Mouse (Mus musculus): ENCODE measurements around the gene Prc1.
A peak's percentile ranks its signal among the peaks of the same experiment; 100 is the strongest.

The Prc1 gene

DNA sequence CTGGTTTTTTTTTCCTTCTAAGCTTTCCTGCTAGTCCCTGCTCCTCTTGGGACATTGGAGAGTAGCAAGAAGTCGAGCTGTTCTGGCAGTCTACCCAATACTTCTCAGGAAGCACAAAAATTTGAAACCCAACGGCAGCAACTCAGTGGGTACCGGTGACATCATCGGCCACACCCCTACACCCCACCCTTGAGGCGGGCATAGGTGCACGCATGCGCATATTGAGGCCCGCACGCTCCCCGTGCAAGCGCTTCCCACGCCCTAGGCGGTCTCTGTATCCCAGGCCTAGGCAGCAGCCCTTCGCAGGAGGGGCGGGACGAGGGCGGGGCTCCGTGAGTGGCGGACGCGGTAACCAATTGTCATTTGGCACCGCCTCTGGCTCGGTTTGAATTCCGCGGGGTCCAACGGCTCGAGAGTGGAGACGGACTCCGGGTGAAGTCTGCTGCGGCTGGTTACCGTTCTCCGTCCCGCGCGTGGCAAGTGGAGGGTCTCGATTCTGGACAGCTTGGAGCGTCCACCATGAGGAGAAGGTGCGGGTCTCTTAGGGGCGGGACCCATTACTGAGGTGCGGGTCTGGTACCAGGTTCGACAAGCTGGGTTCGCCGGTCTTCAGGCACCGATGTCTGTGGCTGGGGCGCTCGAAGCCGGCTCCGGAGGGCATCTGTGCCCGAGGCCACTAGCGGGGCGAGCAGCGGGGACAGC lies at the start of gene Prc1:
Gene Prc1 (plus strand): TSS at position 389 of the 702 bp plus-strand sequence.
- DNase-seq (ENCODE audit: low spot score), result peak; percentile 98

DNA sequence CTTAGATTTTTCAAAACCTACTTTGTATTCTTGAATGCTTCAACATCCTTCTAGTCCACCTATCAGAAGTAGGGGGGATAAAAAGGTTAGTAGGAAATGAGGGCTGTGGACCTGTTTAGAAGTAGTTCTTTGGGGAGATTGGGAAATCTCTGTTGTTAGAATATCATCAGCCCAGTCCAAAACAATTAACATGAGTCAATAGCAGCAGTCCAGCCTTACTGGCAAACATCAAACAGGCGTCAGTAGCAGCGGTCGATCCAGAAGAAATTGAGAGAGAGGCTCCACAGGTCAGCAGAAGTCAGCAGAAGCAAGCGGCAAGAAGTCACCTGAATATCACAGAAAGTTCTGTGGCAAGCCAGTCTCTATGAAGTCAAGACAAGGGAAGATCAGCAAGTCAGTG lies 49.4 kb upstream of the Prc1 start:
- DNase-seq (ENCODE audit: low spot score), result no peak

- peak; percentile 98 for DNase-seq (ENCODE audit: low spot score)
Observed at GRCm38 (mm10) chr7:80246148-80246721, 48.0 kb upstream of the Prc1 start, which contains the start of gene Ttll13. Gene Ttll13, plus strand, starts transcription at chr7:80246376.

DNA sequence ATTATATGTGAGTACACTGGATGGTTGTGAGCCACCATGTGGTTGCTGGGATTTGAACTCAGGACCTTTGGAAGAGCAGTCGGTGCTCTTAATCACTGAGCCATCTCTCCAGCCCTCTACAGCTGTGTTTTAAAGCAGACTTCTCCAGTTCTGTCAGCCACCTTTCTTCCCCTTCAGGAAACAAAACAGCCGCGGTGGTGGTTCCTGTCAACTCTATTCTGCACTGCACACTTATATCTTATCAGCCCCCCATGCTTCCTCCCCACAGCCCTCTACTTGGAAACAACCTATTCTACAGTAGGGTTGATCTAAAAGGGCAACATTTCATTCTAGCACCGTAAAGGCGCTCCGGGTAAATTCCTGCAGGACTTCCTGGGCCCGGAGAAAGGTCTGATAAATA lies 47.4 kb upstream of the Prc1 start:
- no peak for DNase-seq (ENCODE audit: low spot score)

DNA sequence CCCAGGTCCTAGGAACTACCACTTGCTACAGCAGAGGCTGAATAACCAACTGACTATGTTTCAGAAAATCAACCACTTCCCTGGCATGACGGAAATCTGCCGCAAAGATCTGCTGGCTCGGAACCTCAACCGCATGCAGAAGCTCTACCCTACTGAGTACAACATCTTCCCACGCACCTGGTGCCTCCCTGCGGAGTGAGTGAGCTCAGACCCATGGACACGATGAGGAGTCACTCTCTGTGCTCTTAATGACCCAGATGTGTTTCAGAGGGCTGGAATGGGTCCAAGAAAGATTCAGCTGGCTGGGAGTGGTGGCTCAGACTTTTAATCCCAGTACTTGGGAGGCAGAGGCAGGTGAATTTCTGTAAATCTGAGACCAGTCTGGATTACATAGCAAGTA lies 41.8 kb upstream of the Prc1 start:
- DNase-seq (ENCODE audit: low spot score), result no peak

DNA sequence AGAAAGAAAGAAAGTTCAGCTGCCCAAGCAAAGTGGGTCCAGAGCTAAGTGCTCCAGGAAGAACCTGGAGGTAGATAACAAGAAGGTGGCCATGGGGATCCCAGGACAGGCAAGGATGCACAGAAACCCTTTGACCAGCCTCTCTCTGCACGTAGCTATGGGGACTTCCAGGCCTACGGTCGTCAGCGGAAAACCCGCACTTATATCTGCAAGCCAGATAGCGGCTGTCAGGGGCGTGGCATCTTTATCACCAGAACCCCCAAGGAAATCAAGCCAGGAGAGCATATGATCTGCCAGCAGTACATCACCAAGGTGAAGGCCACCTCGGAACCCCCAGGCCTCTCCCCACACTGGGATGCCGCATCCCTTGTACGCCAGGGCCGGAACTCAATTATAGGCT lies 41.4 kb upstream of the Prc1 start:
- DNase-seq (ENCODE audit: low spot score), result no peak

DNA sequence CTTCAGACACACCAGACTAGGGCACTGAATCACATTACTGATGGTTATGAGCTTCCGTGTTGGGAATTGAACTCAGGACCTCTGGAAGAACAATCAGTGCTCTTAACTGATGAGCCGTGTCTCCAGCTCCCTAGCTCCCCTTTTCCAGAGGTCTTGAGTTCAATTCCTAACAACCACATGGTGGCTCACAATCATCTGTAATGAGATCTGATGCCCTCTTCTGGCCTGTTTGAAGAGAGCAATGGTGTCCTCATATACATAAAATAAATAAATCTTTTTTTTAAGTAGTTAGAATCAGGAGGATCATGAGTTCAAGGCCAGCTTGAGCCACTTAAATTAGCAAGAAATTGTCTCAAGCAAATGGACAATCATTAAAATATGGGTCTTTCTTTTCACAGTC lies 38.3 kb upstream of the Prc1 start:
- no peak for DNase-seq (ENCODE audit: low spot score)

DNA sequence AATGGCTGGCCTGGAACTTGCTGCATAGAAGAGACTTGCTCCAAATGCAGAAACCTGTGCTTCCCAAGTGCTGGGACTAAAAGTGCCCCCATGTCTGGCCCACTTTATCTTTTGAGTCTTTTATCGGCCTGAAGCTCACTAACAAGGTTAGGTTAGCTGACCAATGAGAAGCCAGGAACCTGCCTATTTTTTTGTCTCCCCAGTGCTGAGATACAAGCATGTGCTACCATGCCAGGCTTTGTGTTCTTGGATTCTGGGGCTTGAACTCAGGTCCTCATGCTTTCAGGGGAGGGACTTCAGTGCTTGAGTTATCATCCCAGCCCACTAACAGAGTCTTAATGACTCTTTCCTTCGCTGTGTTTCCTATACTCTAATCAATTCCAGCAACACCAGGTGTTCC lies 36.5 kb upstream of the Prc1 start:
- DNase-seq (ENCODE audit: low spot score), result no peak

DNA sequence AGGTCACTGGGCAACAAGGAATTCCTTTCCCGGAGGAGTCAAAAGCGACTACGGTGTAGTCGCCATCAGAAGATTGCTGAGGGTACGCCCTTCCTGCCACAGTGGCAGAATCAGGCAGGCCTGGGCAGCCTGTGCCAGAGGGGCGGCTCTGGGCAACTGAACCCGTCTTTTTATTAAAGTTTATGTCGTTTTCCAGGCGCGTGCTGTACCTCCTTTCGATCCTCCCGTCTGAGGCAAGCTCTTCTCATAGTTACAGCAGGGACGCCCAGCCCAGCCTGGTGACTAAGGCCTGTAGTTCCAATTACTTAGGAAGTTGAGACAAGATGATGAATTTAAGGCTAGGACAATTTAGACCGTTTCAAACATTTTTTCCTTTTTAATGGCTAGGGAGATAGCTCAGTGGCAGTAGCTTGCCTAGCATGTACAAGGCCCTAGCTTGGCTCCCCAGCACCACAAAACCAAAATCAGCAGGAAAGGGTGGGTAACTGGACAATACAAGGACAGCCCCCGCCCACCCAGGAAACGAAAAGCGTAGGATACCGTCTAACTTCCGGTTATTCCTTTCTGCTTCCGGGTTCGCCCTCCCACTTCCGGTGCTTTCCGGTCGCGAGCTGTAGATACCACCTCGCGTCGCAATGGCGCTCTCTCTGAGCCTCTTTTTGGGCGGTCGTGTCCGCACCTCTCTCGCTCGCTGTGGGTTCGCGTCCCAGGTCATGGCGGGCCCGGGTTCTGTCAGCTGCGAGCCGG lies 33.5 kb upstream of the Prc1 start, which contains the start of gene Ngrn:
Gene Ngrn (plus strand): TSS at position 591 of the 747 bp plus-strand sequence.
- peak; percentile 86 for DNase-seq (ENCODE audit: low spot score)

GRCm38 (mm10) chr7:80261372-80261990 lies 32.8 kb upstream of the Prc1 start:
- no peak for DNase-seq (ENCODE audit: low spot score)

DNA sequence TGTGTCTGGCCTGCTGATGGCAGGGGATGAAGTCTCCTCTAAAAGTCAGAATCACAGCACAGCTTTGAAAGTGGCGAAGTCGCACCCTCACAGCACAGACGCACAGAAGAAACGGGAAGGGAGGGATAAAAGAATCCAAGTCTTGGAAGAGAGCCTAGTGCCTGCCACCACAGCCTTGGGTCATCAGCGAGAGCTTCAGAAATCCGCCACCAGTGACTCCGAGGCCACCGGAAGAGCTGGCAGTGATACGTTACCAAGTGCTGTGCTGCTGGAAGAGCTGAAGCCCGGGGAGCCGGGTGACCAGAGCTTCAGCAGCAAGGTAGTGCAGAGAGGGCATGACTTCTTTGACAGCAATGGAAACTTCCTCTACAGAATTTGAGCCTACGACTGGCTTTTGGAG lies 29.6 kb upstream of the Prc1 start:
- DNase-seq (ENCODE audit: low spot score), result no peak

- no peak for DNase-seq (ENCODE audit: low spot score)
Observed at GRCm38 (mm10) chr7:80267764-80268163, 26.5 kb upstream of the Prc1 start.

- peak; percentile 98 for DNase-seq (ENCODE audit: low spot score)
Observed at GRCm38 (mm10) chr7:80268897-80269750, 25.1 kb upstream of the Prc1 start, which contains the start of gene Vps33b. Gene Vps33b, plus strand, starts transcription at chr7:80269649.

DNA sequence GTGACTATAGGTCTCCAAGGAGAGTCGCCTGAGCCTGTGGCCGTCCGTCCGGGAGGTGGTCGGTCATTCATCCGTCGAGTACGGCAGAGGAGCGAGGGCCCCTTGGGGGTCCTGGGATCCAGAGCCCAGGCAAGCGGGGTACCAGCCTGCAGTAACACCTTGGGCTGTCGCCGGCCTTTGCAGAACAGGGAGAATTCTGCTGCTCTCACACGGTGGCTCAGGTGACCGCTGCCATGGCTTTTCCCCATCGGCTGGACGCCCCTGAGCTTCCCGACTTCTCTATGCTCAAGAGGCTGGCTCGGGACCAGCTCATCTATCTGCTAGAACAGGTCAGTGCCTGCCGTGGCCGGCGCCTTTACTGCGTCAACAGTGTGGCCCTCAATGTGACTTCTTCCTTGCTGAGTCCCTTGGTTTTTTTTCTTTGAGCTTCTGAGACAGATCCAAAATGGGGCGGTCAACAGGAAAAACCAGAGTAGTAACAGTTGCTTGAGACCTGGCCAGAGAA lies 24.4 kb upstream of the Prc1 start:
- peak; percentile 67 for DNase-seq (ENCODE audit: low spot score)

DNA sequence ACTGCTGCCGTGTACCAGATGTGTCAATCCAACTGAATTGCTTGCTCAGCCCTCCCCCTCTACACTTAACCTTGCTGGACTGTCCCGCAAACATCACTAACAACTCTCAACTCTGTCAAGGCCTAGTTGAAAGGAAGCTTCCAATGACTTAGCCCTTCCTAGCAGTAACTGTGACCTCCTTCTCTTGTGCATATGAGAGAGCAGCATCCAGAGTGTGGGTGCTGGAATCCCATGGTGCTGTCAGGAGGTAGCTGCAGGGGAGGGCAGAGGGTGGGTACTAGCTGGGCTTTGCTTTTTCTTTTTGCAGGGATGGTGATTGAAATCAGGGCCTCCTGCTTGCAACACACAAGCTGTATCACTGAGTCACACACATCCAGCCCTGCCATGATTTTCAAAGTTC lies 20.8 kb upstream of the Prc1 start:
- DNase-seq (ENCODE audit: low spot score), result no peak

GRCm38 (mm10) chr7:80276374-80276773 lies 17.9 kb upstream of the Prc1 start:
- no peak for DNase-seq (ENCODE audit: low spot score)

DNA sequence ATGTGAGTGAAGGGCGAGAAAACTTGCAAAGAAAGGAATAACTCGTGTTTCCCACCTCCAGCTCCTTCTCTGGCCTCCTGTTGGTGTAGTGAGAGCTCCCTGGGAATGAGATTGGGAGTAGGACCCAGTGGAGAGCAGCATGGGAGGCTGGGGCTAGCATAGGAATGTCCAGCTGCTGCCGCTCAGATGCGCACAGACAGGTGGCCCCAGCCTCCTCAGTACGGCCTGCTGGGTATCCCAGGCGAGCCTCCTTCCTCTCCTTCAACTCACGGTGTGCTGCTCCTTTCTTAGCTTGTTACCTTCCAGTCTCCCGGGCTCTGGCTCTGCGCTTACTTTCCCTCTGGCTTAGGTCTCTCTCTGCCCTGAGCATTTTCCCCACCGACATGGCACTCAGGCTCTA lies 14.2 kb upstream of the Prc1 start:
- no peak for DNase-seq (ENCODE audit: low spot score)

DNA sequence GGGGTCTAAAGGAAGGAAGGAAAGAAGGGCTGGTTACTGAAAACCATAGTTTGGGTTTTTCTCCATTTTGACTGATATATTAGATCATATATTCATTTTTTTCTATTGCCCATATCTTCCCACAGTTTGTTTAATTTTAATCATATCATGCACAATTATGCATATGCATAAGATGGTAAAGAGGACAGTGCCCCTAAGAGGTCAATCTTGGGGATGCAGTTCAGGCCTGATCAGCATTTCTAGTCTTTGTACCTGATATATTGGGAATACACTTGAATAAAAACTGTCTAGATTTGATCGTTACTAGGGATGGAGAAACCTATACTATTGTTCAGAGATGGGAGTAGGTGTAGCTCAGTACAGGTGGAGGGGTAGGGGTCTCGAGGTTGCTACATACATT lies 13.3 kb upstream of the Prc1 start:
- no peak for DNase-seq (ENCODE audit: low spot score)

DNA sequence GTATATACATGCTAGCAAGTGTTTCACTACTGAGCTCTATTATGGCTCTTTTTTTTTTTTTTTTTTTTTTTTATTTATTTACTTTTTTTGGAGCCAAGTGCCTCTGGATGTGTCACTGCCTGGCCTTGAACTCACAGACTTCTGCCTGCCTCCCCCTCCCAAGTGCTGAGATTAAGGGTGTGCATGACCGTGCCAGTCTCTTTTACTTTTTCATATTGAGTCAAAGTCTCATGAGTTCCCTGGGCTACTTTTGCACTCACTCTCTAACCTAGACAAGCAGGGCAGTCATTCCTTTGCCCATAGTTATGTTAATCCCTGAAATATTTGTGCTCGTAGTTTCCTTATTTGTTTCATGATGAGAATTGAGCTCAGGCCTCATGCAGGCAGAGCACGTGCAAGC lies 12.6 kb upstream of the Prc1 start:
- DNase-seq (ENCODE audit: low spot score), result no peak

DNA sequence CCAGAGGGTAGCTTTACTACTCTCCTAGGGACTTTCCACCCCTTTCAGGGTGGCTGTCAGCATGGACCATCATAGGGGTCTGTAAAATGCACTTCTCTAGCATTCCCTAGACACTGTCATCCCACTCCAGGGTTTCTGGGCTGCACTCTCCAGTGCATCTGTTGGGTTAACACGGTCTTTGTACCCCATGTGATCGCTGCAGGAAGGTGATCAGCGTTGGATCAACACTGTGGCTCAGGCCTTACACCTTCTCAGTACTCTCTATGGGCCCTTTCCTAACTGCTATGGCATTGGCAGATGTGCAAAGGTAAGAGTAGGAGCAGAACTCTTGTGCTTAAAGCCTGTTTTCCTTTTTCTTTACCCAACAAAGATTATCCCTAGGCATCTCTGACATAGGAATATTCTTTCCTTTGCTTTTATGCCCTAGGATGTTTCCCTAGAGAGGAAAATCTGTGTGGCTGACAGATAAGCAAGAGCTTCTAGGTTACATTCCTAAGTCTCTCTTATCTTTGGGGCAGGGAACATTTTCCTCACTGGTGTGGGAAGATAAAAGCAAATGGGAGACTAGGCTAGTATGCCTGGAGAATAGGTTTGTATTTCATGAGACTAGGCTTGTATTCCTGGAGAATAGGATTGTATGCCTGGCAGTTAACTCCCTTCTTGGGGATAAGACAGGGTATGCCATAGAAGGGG lies 10.9 kb upstream of the Prc1 start:
- DNase-seq (ENCODE audit: low spot score), result no peak

DNA sequence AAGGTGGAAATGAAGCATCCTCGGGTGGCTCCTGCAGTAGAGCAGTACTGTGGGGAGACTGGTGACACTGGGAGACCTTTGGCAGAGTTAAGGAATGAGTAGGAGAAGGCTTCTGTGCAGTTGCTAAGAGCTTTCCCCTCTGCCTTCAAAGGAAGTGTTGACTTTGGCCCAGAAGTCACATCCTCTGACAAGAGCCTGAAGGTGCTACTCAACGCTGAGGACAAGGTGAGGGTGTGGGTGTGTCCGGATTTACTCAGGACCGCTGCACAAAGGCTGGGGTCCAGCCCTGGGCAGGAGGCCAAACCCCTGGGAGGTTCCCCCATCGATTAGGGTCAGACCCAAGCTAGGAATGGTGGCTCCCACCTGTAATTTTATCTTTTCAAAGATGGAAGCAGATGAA lies 9.9 kb upstream of the Prc1 start:
- DNase-seq (ENCODE audit: low spot score), result no peak
